Mouse (Mus musculus): ENCODE results near the gene Itsn1. TPM values are rescaled to one million over a fixed set of nuclear protein-coding genes. Genes with fewer than 3 reads are reported as not detected.

Gene Itsn1
- polyA plus RNA-seq, 1 experiment from 2014 or later: 18.1 TPM

DNA sequence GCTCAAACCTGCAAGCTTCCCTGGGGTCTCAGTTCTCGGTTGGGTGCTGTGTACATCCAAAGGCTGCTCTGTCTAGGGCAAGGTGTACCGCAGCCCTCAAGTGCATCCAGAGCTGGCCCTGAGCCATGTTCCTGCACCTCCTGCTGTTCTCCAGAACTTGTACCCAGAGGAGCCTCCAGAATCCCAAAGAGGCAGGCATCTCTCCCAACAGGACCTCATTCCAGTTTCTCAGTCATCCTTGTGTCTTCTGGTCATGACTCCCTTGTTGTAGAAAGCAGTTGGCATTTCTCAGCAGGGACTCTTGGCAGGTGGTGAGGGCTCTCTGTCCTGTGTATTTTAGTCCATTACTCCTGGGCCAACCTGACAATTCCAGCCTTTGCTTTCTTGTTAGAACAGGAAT is 154.6 kb downstream of the Itsn1 start:
- Histone ChIP-seq H3K4me1 (ENCODE audit: control insufficient read depth, insufficient read depth, low read length) (peaks cover 7% of the 10 kb centered on the region; the same call in 1 of the 2 replicates), H3K27ac (ENCODE audit: low read length) (no peak overlapping the region), H3K4me3 (replicated peaks; ENCODE audit: low read length) (no peak overlapping the region), H3K9me3 (replicated peaks; ENCODE audit: control insufficient read depth, low read length) (no peaks in the 10 kb centered on the region), H3K9ac (ENCODE audit: low read length) (no peak overlapping the region), H3K27me3 (ENCODE audit: control insufficient read depth, insufficient read depth, low read length) (no peaks in the 10 kb centered on the region), H3K36me3 (ENCODE audit: control insufficient read depth, insufficient read depth, low read length) (no peaks in the 10 kb centered on the region), H3K4me2 (ENCODE audit: low read depth, low read length) (no peak overlapping the region)
- 86% methylated on average over 2 of the region's 2 CpGs for WGBS
- ATAC-seq (ENCODE audit: insufficient read depth, low FRiP score): no peak

DNA sequence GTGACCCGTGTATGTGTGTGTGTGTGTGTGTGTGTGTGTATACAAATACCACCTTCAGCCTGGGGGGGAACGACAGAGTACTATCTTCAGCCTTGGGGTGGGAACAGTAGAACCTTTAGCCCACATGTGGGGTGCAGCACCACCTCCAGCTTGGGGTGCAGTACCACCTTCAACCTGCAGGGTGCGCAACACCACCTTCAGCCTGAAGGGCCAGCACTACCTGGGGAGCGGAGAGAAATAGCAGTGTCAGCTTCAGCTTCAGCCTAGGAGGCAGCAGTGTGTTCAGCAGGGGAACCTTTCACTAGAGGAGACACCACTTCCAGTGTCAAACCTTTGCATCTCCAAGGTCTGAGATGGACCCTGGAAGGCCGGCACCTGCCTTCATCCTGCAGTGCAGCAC is 155.1 kb downstream of the Itsn1 start:
- 72% methylated on average over 5 of the region's 5 CpGs for WGBS
- Histone ChIP-seq H3K4me1 (ENCODE audit: control insufficient read depth, insufficient read depth, low read length) (peaks cover 7% of the 10 kb centered on the region; the same call in 1 of the 2 replicates), H3K4me2 (ENCODE audit: low read depth, low read length) (no peak overlapping the region), H3K4me3 (replicated peaks; ENCODE audit: low read length) (no peak overlapping the region), H3K27me3 (ENCODE audit: control insufficient read depth, insufficient read depth, low read length) (no peaks in the 10 kb centered on the region), H3K27ac (ENCODE audit: low read length) (no peak overlapping the region), H3K9ac (ENCODE audit: low read length) (no peak overlapping the region), H3K36me3 (ENCODE audit: control insufficient read depth, insufficient read depth, low read length) (no peaks in the 10 kb centered on the region), H3K9me3 (replicated peaks; ENCODE audit: control insufficient read depth, low read length) (no peaks in the 10 kb centered on the region)
- ATAC-seq (ENCODE audit: insufficient read depth, low FRiP score): no peak

DNA sequence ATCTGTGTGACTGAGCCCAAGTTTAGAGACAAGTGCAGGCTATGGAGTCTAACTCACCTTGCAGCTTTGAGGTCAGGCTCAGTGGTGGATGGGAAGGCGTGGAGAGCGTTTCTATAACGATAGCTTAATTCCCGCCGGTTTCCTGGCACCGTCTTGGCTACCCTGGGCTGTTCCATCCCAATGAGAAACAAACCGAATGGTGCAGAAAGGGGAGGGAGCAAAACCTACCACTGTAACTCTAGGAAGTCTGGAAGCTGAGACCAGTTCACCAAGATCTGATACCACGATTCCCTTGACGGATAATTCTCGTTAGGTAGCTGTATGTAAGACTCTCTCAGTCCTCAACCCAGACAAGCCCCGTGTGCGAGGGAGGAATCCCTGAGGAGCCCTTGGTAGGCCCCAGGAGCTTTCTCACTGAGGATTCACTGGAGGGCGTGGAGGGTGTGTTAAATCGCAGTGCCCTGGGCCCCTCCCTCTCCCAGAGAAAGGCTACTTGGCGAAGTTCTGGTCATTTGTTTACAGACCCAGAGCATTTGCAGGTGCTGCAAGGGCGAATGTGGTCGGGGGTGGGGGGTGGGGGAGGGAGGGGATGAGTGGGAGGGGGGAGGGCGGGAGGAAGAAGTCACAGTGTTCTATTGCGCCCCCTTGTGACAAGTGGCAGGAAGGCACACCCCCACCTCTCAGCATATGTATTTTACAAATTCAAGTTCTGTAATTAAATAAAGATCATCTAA is 156.5 kb downstream of the Itsn1 start:
- Histone ChIP-seq H3K4me2 (ENCODE audit: low read depth, low read length) (peak overlapping the region; percentile 44), H3K4me3 (replicated peaks; ENCODE audit: low read length) (peak overlapping the region; percentile 23; the same call in 1 of the 2 replicates), H3K9ac (ENCODE audit: low read length) (peak overlapping the region; percentile 49), H3K4me1 (ENCODE audit: control insufficient read depth, insufficient read depth, low read length) (peaks cover 7% of the 10 kb centered on the region; the same call in 1 of the 2 replicates), H3K27me3 (ENCODE audit: control insufficient read depth, insufficient read depth, low read length) (no peaks in the 10 kb centered on the region), H3K9me3 (replicated peaks; ENCODE audit: control insufficient read depth, low read length) (no peaks in the 10 kb centered on the region), H3K27ac (ENCODE audit: low read length) (no peak overlapping the region), H3K36me3 (ENCODE audit: control insufficient read depth, insufficient read depth, low read length) (no peaks in the 10 kb centered on the region)
- ATAC-seq (ENCODE audit: insufficient read depth, low FRiP score): peak; percentile 26
- WGBS: 5% methylated on average over 19 of the region's 19 CpGs

DNA sequence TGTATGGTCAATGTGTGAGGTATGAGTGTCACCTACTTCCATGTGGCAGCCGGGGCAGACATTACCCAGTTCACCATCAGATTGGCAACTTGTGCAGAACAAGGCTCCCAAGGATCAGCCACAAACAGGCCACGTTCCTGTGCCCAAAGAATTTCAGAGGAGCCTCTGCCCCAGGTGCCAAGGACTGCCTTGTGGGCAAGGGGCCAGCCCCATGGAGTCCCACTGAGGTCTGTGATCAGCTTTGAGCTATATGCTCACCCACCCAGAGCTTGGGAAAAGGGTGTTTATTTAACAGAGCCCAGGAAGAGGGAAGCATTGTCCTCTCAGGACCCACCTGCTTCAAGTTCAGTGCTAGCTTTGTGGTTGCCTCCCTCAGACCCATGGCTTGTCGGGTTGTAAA is 159.3 kb downstream of the Itsn1 start:
- no peaks in the 10 kb centered on the region for H3K27me3 ChIP-seq (ENCODE audit: control insufficient read depth, insufficient read depth, low read length)
- no peak overlapping the region for H3K27ac ChIP-seq (ENCODE audit: low read length)
- no peaks in the 10 kb centered on the region for H3K36me3 ChIP-seq (ENCODE audit: control insufficient read depth, insufficient read depth, low read length)
- H3K4me1 ChIP-seq (ENCODE audit: control insufficient read depth, insufficient read depth, low read length): peaks cover 7% of the 10 kb centered on the region; the same call in 1 of the 2 replicates
- no peaks in the 10 kb centered on the region for H3K9me3 ChIP-seq (replicated peaks; ENCODE audit: control insufficient read depth, low read length)
- no peak overlapping the region for H3K4me3 ChIP-seq (replicated peaks; ENCODE audit: low read length)
- H3K9ac ChIP-seq (ENCODE audit: low read length): no peak overlapping the region
- H3K4me2 ChIP-seq (ENCODE audit: low read depth, low read length): no peak overlapping the region
- 82% methylated on average over 3 of the region's 3 CpGs for WGBS
- no peak for ATAC-seq (ENCODE audit: insufficient read depth, low FRiP score)

DNA sequence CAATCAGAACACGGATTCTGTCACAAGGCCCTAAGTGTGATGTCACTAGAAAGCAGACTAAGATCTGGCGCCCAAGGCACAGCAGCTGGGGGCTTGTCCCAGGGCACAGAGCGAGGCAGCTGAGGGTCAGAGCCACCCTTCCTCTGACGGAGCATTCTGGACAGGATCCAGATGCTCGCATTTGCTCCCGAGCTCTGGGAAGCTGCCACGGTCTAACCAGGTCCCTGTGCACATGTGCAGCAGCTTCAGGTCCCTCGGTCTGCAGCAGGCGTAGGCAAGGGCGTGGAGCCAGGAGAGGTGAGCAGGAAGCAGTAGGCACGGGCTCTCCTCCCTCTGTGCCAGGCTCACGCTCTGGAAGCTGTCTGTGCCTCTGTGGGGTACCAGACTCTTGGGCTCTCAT is 160.8 kb downstream of the Itsn1 start:
- H3K4me2 ChIP-seq (ENCODE audit: low read depth, low read length): no peak overlapping the region
- 44% methylated on average over 12 of the region's 12 CpGs for WGBS
- H3K27ac ChIP-seq (ENCODE audit: low read length): no peak overlapping the region
- 0 out of 2 replicates have a peak, but pooled peaks have one; percentile 26 for ATAC-seq (ENCODE audit: insufficient read depth, low FRiP score)
- peaks cover 7% of the 10 kb centered on the region; the same call in 1 of the 2 replicates for H3K4me1 ChIP-seq (ENCODE audit: control insufficient read depth, insufficient read depth, low read length)
- no peaks in the 10 kb centered on the region for H3K9me3 ChIP-seq (replicated peaks; ENCODE audit: control insufficient read depth, low read length)
- no peak overlapping the region for H3K4me3 ChIP-seq (replicated peaks; ENCODE audit: low read length)
- H3K36me3 ChIP-seq (ENCODE audit: control insufficient read depth, insufficient read depth, low read length): no peaks in the 10 kb centered on the region
- no peak overlapping the region for H3K9ac ChIP-seq (ENCODE audit: low read length)
- no peaks in the 10 kb centered on the region for H3K27me3 ChIP-seq (ENCODE audit: control insufficient read depth, insufficient read depth, low read length)

DNA sequence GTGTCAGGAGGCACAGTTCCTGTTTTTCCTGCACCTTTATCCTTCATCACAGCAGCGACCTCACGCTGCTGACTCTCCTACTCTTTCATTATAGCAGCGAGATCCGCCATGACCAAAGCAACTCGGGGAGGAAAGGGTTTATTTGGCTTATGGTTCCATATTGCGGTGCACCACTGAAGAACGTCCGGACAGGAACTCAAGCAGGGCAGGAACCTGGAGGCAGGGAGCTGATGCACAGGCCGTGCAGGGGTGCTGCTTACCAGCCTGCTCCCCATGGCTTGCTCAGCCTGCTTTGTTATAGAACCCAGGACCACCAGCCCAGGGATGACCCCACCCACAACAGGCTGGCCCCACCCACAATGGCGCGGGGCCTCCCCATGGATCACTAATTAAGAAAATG is 162.1 kb downstream of the Itsn1 start:
- H3K27ac ChIP-seq (ENCODE audit: low read length): no peak overlapping the region
- H3K4me1 ChIP-seq (ENCODE audit: control insufficient read depth, insufficient read depth, low read length): no peaks in the 10 kb centered on the region
- no peak overlapping the region for H3K4me3 ChIP-seq (replicated peaks; ENCODE audit: low read length)
- H3K4me2 ChIP-seq (ENCODE audit: low read depth, low read length): no peak overlapping the region
- H3K9ac ChIP-seq (ENCODE audit: low read length): no peak overlapping the region
- WGBS: 79% methylated on average over 11 of the region's 11 CpGs
- no peaks in the 10 kb centered on the region for H3K36me3 ChIP-seq (ENCODE audit: control insufficient read depth, insufficient read depth, low read length)
- no peaks in the 10 kb centered on the region for H3K27me3 ChIP-seq (ENCODE audit: control insufficient read depth, insufficient read depth, low read length)
- ATAC-seq (ENCODE audit: insufficient read depth, low FRiP score): no peak
- H3K9me3 ChIP-seq (replicated peaks; ENCODE audit: control insufficient read depth, low read length): no peaks in the 10 kb centered on the region

DNA sequence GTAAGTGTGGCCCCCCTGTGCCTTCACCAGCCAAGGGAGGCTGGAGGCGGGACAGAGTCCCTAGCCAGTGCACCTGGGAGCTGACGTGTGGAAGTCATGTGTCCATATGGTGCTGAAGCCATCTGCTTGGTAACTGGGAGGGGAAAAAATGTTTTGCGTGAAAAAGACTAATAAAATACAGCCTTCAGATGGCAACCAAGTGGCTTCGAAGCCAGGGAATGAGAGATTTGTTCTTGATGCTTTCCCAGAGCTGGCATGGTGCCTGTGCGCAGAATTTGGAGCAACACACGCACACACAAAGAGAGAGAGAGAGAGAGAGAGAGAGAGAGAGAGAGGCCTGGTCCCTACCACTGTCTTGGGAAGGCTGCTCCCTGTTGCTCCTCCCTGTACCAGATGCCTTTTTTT is 167.3 kb downstream of the Itsn1 start:
- Histone ChIP-seq H3K4me1 (ENCODE audit: control insufficient read depth, insufficient read depth, low read length) (0 out of 2 replicates have a peak, but pooled peaks cover 4% of the 10 kb centered on the region), H3K27me3 (ENCODE audit: control insufficient read depth, insufficient read depth, low read length) (no peaks in the 10 kb centered on the region), H3K4me3 (replicated peaks; ENCODE audit: low read length) (no peak overlapping the region), H3K36me3 (ENCODE audit: control insufficient read depth, insufficient read depth, low read length) (no peaks in the 10 kb centered on the region), H3K4me2 (ENCODE audit: low read depth, low read length) (no peak overlapping the region), H3K9me3 (replicated peaks; ENCODE audit: control insufficient read depth, low read length) (no peaks in the 10 kb centered on the region), H3K9ac (ENCODE audit: low read length) (no peak overlapping the region), H3K27ac (ENCODE audit: low read length) (no peak overlapping the region)
- WGBS: 71% methylated on average over 6 of the region's 6 CpGs
- no peak for ATAC-seq (ENCODE audit: insufficient read depth, low FRiP score)

DNA sequence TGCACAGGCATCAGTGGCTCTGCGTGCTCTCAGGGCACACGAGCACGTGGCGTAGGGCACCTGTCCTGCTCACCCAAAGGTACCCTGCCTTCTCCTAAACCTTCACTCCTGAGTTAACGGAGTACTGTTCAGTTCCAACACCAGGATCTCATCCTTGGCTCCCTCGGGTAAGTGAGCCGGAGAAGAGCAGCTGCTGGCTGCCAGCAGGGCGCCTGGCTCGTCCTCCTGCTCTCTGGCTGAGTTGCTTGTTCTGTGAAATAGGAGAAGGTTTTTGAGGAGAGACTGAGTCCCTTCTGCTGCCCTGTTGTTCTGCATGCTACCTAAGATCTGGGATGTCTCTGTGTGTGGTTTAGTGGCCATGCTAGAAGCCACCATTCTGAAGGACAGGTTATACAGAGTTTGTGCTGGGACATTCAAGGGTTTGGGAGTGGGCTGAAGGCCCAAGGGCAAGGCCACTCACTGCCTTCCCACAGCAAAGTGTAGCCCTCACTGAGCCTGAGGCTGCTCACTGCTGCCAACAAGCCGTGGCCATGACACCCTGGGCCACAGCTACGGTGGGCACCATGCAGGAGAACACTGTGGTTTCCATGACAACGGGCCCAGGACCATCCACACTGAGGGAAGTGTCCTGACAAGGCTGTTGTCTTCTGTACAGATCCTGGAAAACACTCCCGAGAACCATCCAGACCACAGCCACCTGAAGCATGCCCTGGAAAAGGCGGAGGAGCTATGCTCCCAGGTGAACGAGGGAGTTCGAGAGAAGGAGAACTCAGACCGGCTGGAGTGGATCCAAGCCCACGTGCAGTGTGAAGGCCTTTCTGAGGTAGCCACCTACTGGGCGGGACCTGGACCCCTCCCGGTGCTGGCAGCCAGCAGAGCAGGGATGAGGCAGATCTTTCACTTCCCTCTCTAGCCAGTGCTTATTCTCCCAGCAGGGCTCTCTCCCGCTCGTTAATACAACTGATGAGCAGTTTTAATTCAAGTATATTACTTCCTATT is 170.1 kb downstream of the Itsn1 start:
- Histone ChIP-seq H3K9me3 (replicated peaks; ENCODE audit: control insufficient read depth, low read length) (no peaks in the 10 kb centered on the region), H3K9ac (ENCODE audit: low read length) (no peak overlapping the region), H3K27ac (ENCODE audit: low read length) (no peak overlapping the region), H3K4me3 (replicated peaks; ENCODE audit: low read length) (no peak overlapping the region), H3K4me2 (ENCODE audit: low read depth, low read length) (no peak overlapping the region), H3K27me3 (ENCODE audit: control insufficient read depth, insufficient read depth, low read length) (no peaks in the 10 kb centered on the region), H3K36me3 (ENCODE audit: control insufficient read depth, insufficient read depth, low read length) (no peaks in the 10 kb centered on the region), H3K4me1 (ENCODE audit: control insufficient read depth, insufficient read depth, low read length) (0 out of 2 replicates have a peak, but pooled peaks cover 4% of the 10 kb centered on the region)
- 58% methylated on average over 22 of the region's 22 CpGs for WGBS
- no peak for ATAC-seq (ENCODE audit: insufficient read depth, low FRiP score)

DNA sequence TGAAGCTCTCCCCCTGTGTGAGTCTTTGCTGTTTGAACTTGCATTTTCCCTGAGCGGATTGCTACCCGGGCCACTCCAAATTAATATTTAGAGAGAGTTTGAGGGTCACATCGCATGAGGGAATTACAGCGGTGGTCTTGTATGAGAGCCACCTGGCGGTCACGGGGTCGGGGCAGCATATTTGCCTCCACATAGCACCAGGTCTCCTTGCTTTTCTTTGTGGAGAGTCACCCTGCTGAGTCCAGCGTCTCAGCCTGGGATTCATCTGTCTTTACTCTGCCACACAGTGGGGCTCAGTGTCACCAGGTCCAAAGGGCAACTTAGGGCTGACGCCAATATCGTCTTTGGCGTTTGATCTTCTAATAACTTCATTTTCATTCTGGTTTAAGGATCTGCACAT is 171.2 kb downstream of the Itsn1 start:
- Histone ChIP-seq H3K27ac (ENCODE audit: low read length) (no peak overlapping the region), H3K4me2 (ENCODE audit: low read depth, low read length) (no peak overlapping the region), H3K9ac (ENCODE audit: low read length) (no peak overlapping the region), H3K27me3 (ENCODE audit: control insufficient read depth, insufficient read depth, low read length) (no peaks in the 10 kb centered on the region), H3K9me3 (replicated peaks; ENCODE audit: control insufficient read depth, low read length) (no peaks in the 10 kb centered on the region), H3K4me1 (ENCODE audit: control insufficient read depth, insufficient read depth, low read length) (0 out of 2 replicates have a peak, but pooled peaks cover 4% of the 10 kb centered on the region), H3K4me3 (replicated peaks; ENCODE audit: low read length) (no peak overlapping the region), H3K36me3 (ENCODE audit: control insufficient read depth, insufficient read depth, low read length) (no peaks in the 10 kb centered on the region)
- WGBS: 60% methylated on average over 11 of the region's 11 CpGs
- no peak for ATAC-seq (ENCODE audit: insufficient read depth, low FRiP score)
